Mouse (Mus musculus) layer of hippocampus, adult 8-10 months (tissue): ENCODE measurements around the gene Vps13d. TPM values are rescaled to one million over a fixed set of nuclear protein-coding genes. Genes with fewer than 3 reads are reported as not detected.
A peak's percentile ranks its signal among the peaks of the same experiment; 100 is the strongest.

Source experiments
- DNase-seq, 2 experiments: peaks; one replicate each; pipeline ENCODE4 v3.0.0; 2022; ENCODE audit warnings: low spot score in 2 of 2
- total RNA-seq, 4 experiments: library from RNA; stranded (reverse); gene quantifications; 2 replicates each; pipeline ENCODE4 v1.2.4; 2022

Gene Vps13d
- total RNA-seq, 4 experiments from 2014 or later: 62.7 to 72.9 (median 68.3) TPM

- DNase-seq: no peak
Observed at GRCm38 (mm10) chr4:145150345-145151102, 44.3 kb downstream of the Vps13d start.

- no peak for DNase-seq
Observed at GRCm38 (mm10) chr4:145147006-145147961, 47.5 kb downstream of the Vps13d start.

GRCm38 (mm10) chr4:145143533-145143932 is 51.3 kb downstream of the Vps13d start:
- no peak for DNase-seq

GRCm38 (mm10) chr4:145136705-145137104 is 58.1 kb downstream of the Vps13d start:
- no peak for DNase-seq

GRCm38 (mm10) chr4:145135473-145135872 is 59.3 kb downstream of the Vps13d start:
- no peak for DNase-seq

GRCm38 (mm10) chr4:145130772-145131171 is 64.0 kb downstream of the Vps13d start:
- no peak for DNase-seq

- peak in 1 of 2 experiments; percentile 46 for DNase-seq
Observed at GRCm38 (mm10) chr4:145129956-145130548, 64.8 kb downstream of the Vps13d start.

GRCm38 (mm10) chr4:145125463-145126220 is 69.2 kb downstream of the Vps13d start:
- DNase-seq: no peak

- DNase-seq: no peak
Observed at GRCm38 (mm10) chr4:145124419-145124818, 70.4 kb downstream of the Vps13d start.

GRCm38 (mm10) chr4:145111641-145112040 is 83.2 kb downstream of the Vps13d start:
- DNase-seq: no peak

GRCm38 (mm10) chr4:145110736-145111135 is 84.1 kb downstream of the Vps13d start:
- DNase-seq: no peak

GRCm38 (mm10) chr4:145106796-145107195 is 88.0 kb downstream of the Vps13d start:
- no peak for DNase-seq

- no peak for DNase-seq
Observed at GRCm38 (mm10) chr4:145105319-145105718, 89.5 kb downstream of the Vps13d start.

- peak in 1 of 2 experiments; percentile 39 for DNase-seq
Observed at GRCm38 (mm10) chr4:145104917-145105316, 89.9 kb downstream of the Vps13d start.

- no peak for DNase-seq
Observed at GRCm38 (mm10) chr4:145103617-145104016, 91.2 kb downstream of the Vps13d start.

- DNase-seq: no peak
Observed at GRCm38 (mm10) chr4:145101823-145102718, 92.7 kb downstream of the Vps13d start.

GRCm38 (mm10) chr4:145099853-145100252 is 95.0 kb downstream of the Vps13d start:
- DNase-seq: no peak

GRCm38 (mm10) chr4:145099344-145099743 is 95.5 kb downstream of the Vps13d start:
- DNase-seq: no peak

- DNase-seq: no peak
Observed at GRCm38 (mm10) chr4:145097974-145098373, 96.8 kb downstream of the Vps13d start.

- peak; percentile 39 to 54 for DNase-seq
Observed at GRCm38 (mm10) chr4:145096481-145097039, 98.2 kb downstream of the Vps13d start.
